Mouse (Mus musculus) thymus, adult 2 months (tissue): Measurements from ENCODE around the gene Lrrc39.

Source experiments
- CTCF ChIP-seq: fragments of 200-500 bp; IDR thresholded peaks from 2 replicates; pipeline ENCODE4 v1.5.1; 2012; ENCODE audit warnings: mild to moderate bottlenecking, control low read depth, low read length, moderate library complexity, borderline replicate concordance; ENCODE audit not compliant: control insufficient read depth, poor library complexity, insufficient read depth; ENCODE audit errors: extremely low read depth
- POLR2A ChIP-seq: fragments of 200-500 bp; IDR thresholded peaks from 2 replicates; pipeline ENCODE4 v1.6.1; 2012; ENCODE audit warnings: mild to moderate bottlenecking, low read length, control low read depth, moderate library complexity; ENCODE audit not compliant: control insufficient read depth, poor library complexity, insufficient read depth; ENCODE audit errors: extremely low read depth

DNA sequence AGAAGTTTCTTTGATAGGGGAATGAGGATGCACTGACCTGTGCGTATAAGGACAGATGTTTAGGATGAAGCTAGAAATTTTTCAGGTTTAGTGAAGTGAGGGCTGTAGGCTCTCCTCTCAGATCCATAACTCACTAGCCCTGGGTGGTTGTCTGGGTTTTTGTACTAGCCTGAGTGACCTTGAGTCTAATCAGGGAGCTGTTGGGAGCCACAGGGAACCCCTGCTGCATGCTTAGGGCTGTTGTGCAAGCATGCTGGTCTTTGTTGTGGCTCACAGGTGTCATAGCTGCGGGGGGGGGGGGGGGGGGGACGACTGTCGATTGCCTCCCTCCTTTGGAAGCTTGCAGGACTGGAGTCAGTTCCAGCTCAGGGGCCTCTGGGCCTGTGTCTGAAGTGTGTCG is 33.0 kb upstream of the Lrrc39 start:
- TF ChIP-seq CTCF: no peak
- no peak for TF ChIP-seq POLR2A
